Mouse (Mus musculus) kidney, adult 8-10 months (tissue): ENCODE results near the gene Gm9789.
"Not testable (repeated sequence)": the region's sequence is repeated elsewhere in the genome, so short reads cannot be mapped to it uniquely, and the experiment has no call there.

ENCODE experiments used
- DNase-seq, 2 experiments: peaks; one replicate each; pipeline ENCODE4 v3.0.0; 2022

Gm9789 gene

GRCm38 (mm10) chr16:89157652-89158051 lies at the start of gene Gm9789:
Gene Gm9789, plus strand, starts transcription at chr16:89157952.
- DNase-seq, result no peak

DNA sequence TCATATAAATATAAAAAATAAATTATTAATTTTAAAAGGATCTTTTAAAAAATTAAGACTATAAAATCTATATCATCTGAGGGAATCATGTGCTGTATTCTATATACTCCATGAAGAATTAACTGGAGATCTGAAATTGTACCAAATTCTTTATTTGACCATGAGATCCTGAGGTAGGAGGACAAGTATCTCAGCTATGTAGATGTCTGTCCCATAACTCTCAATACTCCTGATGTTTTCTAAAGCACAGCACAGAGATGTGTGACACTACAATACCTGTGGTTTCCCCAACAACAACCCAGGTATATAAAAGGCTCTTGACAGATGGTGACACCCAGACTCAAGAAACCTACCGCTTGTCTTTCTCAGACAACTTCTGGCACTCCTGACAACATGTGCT lies 17.2 kb upstream of the Gm9789 start, which contains the start of gene Gm6358:
Gene Gm6358 (plus strand): TSS at position 301 of the 400 bp plus-strand sequence.
- DNase-seq, result no peak

DNA sequence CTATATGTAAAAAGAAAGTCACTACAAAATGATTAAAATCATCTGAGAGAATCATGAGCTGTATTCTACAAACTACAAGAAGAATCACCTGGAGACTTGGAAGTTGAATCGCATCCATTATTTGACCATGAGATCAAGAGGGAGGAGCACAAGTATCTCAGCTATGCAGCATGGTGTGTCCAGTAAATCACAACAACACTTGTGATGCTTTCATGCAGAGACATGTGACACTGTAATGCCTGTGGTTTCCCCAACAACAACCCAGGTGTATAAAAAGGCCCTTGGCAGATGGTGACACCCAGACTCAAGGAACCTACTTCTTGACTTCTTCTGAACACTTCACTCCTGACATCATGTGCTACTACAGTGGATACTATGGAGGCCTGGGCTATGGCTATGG lies 7.0 kb upstream of the Gm9789 start, which contains the start of gene Gm10061:
Gene Gm10061 (plus strand): TSS at position 301 of the 400 bp plus-strand sequence.
- no peak for DNase-seq

GRCm38 (mm10) chr16:89169190-89169589 lies 11.4 kb downstream of the Gm9789 start, which contains the start of gene Gm7735:
Gene Gm7735, plus strand, starts transcription at chr16:89169490.
- DNase-seq, result not testable (repeated sequence)

DNA sequence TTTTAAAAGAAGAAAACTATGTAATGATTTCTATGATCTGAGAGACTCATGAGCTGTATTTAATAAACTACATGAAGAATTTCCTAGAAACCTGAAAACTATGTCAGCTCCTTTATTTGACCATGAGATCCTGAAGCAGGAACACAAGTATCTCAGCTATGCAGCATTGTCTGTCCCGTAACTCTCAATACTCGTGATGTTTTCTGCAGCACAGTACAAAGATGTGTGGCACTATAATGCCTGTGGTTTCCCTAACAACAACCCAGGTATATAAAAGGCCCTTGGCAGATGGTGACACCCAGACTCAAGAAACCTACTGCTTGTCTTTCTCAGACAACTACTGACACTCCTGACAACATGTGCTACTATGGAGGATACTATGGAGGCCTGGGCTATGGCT lies 16.7 kb downstream of the Gm9789 start, which contains the start of gene 1110057P08Rik:
Gene 1110057P08Rik (plus strand): TSS at position 301 of the 400 bp plus-strand sequence.
- DNase-seq, result no peak

GRCm38 (mm10) chr16:89188621-89189020 lies 30.9 kb downstream of the Gm9789 start:
- DNase-seq, result no peak

- no peak for DNase-seq
Observed at GRCm38 (mm10) chr16:89205561-89205960, 47.8 kb downstream of the Gm9789 start, which contains the start of gene Krtap20-2. Gene Krtap20-2, plus strand, starts transcription at chr16:89205861.
